25 mouse cellular contexts compared by ENCODE assay signal in genomic region chr4:87274276-87274675, GRCm38 (mm10). TPM values are rescaled to one million over a fixed set of nuclear protein-coding genes. Genes with fewer than 3 reads are reported as not detected.
DNase-seq lines count a peak whose midpoint lies in the region; ATAC-seq and TF ChIP-seq lines count a peak whose summit lies in the region.
"Had no signal": no experiment of that assay in that cellular context is flagged by ENCODE, and none has a peak within 500 bp of the region (broad histone marks: within the 10 kb centered on the region; RNA-seq: fewer than 3 reads in every experiment).

No protein-coding gene starts in this region.

- no peaks in the 10 kb centered on the region for H3K4me1 ChIP-seq in hindbrain, postnatal 0 days (ENCODE audit: insufficient read depth, low read length)
- H3K4me1 ChIP-seq in hindbrain, embryonic 10.5 days (replicated peaks) = no peaks in the 10 kb centered on the region
- H3K4me1 ChIP-seq in midbrain, postnatal 0 days (ENCODE audit: insufficient read depth, low read length) = no peaks in the 10 kb centered on the region
- H3K4me1 ChIP-seq in midbrain, embryonic 16.5 days (ENCODE audit: control insufficient read depth, insufficient read depth, low read length) = no peaks in the 10 kb centered on the region
- H3K4me1 ChIP-seq in forebrain, postnatal 0 days (ENCODE audit: insufficient read depth) = no peaks in the 10 kb centered on the region
- H3K4me1 ChIP-seq: embryonic facial prominence, embryonic 12.5 days; embryonic facial prominence, embryonic 15.5 days; heart, embryonic 12.5 days; heart, embryonic 15.5 days had no signal

- TF ChIP-seq POLR2A in brain, embryonic 14.5 days (IDR thresholded peaks at IDR 0.05; ENCODE audit: borderline replicate concordance, extremely low read depth, insufficient read depth, insufficient read length, poor library complexity, severe bottlenecking) = no peak

- WGBS in hindbrain, postnatal 0 days = 66% methylated on average over 2 of the region's 2 CpGs
- WGBS in hindbrain, embryonic 10.5 days = 80% methylated on average over 2 of the region's 2 CpGs
- 59% methylated on average over 2 of the region's 2 CpGs for WGBS in midbrain, postnatal 0 days
- WGBS in midbrain, embryonic 16.5 days = 65% methylated on average over 2 of the region's 2 CpGs
- 66% methylated on average over 2 of the region's 2 CpGs for WGBS in forebrain, postnatal 0 days

- peak; percentile 30 for DNase-seq in hindbrain, postnatal 0 days (ENCODE audit: low spot score)
- no peak for DNase-seq in hindbrain, embryonic 10.5 days (ENCODE audit: low spot score)
- DNase-seq in midbrain, postnatal 0 days (ENCODE audit: low spot score) = peak; percentile 47
- DNase-seq in brain, embryonic 14.5 days (ENCODE audit: low read depth) = peak; percentile 22
- no peak for DNase-seq in forebrain, postnatal 0 days
- DNase-seq: adrenal gland, adult 2 months; adrenal gland, postnatal 14 days; cerebellum, adult 2 months; cerebellum, postnatal 25 days; gastrocnemius, postnatal 25 days; heart, adult 18-20 months; heart, postnatal 10 days; heart, postnatal 36 days had no signal

- no peak overlapping the region for H3K4me2 ChIP-seq in hindbrain, postnatal 0 days (ENCODE audit: low read depth, low read length)
- no peak overlapping the region for H3K4me2 ChIP-seq in midbrain, postnatal 0 days (ENCODE audit: low read depth, low read length, poor library complexity, severe bottlenecking)
- H3K4me2 ChIP-seq in midbrain, embryonic 16.5 days (ENCODE audit: low read length) = no peak overlapping the region
- H3K4me2 ChIP-seq in forebrain, postnatal 0 days (ENCODE audit: low read depth) = no peak overlapping the region
- H3K4me2 ChIP-seq: embryonic facial prominence, embryonic 12.5 days; embryonic facial prominence, embryonic 15.5 days; heart, embryonic 12.5 days; heart, embryonic 15.5 days; hindbrain, embryonic 14.5 days had no signal

- TF ChIP-seq CTCF in hindbrain, postnatal 0 days (IDR thresholded peaks at IDR 0.05; ENCODE audit: low read depth) = no peak
- TF ChIP-seq CTCF in midbrain, postnatal 0 days (IDR thresholded peaks at IDR 0.05) = no peak
- TF ChIP-seq CTCF in brain, embryonic 14.5 days (IDR thresholded peaks at IDR 0.05; ENCODE audit: borderline replicate concordance, extremely low read depth, insufficient read depth, insufficient read length) = no peak
- no peak for TF ChIP-seq CTCF in forebrain, postnatal 0 days (IDR thresholded peaks at IDR 0.05; ENCODE audit: low read depth)

- no peak for ATAC-seq in hindbrain, postnatal 0 days
- ATAC-seq in midbrain, postnatal 0 days (ENCODE audit: low FRiP score) = no peak
- no peak for ATAC-seq in midbrain, embryonic 16.5 days
- ATAC-seq in forebrain, postnatal 0 days = no peak
- ATAC-seq: CD4-positive, CD25-positive, alpha-beta regulatory T cell, adult 4 months; forebrain, embryonic 14.5 days had no signal

- H3K27me3 ChIP-seq in hindbrain, postnatal 0 days (ENCODE audit: insufficient read depth, low read length) = no peaks in the 10 kb centered on the region
- no peaks in the 10 kb centered on the region for H3K27me3 ChIP-seq in hindbrain, embryonic 10.5 days (ENCODE audit: insufficient read depth, poor library complexity, severe bottlenecking)
- no peaks in the 10 kb centered on the region for H3K27me3 ChIP-seq in midbrain, postnatal 0 days (ENCODE audit: insufficient read depth, low read length)
- no peaks in the 10 kb centered on the region for H3K27me3 ChIP-seq in midbrain, embryonic 16.5 days (ENCODE audit: control insufficient read depth, insufficient read depth, low read depth, low read length)
- no peaks in the 10 kb centered on the region for H3K27me3 ChIP-seq in forebrain, postnatal 0 days (ENCODE audit: insufficient read depth, low read length)
- H3K27me3 ChIP-seq: embryonic facial prominence, embryonic 12.5 days; embryonic facial prominence, embryonic 15.5 days; heart, embryonic 12.5 days; heart, embryonic 15.5 days had no signal

- no peaks in the 10 kb centered on the region for H3K9me3 ChIP-seq in hindbrain, postnatal 0 days (ENCODE audit: low read length)
- H3K9me3 ChIP-seq in hindbrain, embryonic 10.5 days = no peaks in the 10 kb centered on the region
- no peaks in the 10 kb centered on the region for H3K9me3 ChIP-seq in midbrain, postnatal 0 days (ENCODE audit: low read length)
- no peaks in the 10 kb centered on the region; the same call in 1 of the 2 replicates for H3K9me3 ChIP-seq in midbrain, embryonic 16.5 days (replicated peaks; ENCODE audit: control insufficient read depth, low read length, poor library complexity, severe bottlenecking)
- no peaks in the 10 kb centered on the region for H3K9me3 ChIP-seq in forebrain, postnatal 0 days (ENCODE audit: low read length)
- H3K9me3 ChIP-seq: embryonic facial prominence, embryonic 12.5 days; embryonic facial prominence, embryonic 15.5 days; heart, embryonic 15.5 days had no signal

- H3K27ac ChIP-seq in hindbrain, postnatal 0 days = no peak overlapping the region
- H3K27ac ChIP-seq in hindbrain, embryonic 10.5 days = no peak overlapping the region
- no peak overlapping the region for H3K27ac ChIP-seq in midbrain, postnatal 0 days (ENCODE audit: low read depth, low read length)
- no peak overlapping the region for H3K27ac ChIP-seq in midbrain, embryonic 16.5 days (ENCODE audit: low read length)
- no peak overlapping the region for H3K27ac ChIP-seq in forebrain, postnatal 0 days (ENCODE audit: low read depth, low read length)
- H3K27ac ChIP-seq: embryonic facial prominence, embryonic 12.5 days; embryonic facial prominence, embryonic 15.5 days; heart, embryonic 15.5 days; hindbrain, embryonic 14.5 days had no signal

- H3K9ac ChIP-seq in hindbrain, postnatal 0 days (replicated peaks; ENCODE audit: low read length) = no peak overlapping the region
- H3K9ac ChIP-seq in midbrain, postnatal 0 days (replicated peaks; ENCODE audit: low read length, poor library complexity, severe bottlenecking) = no peak overlapping the region
- H3K9ac ChIP-seq in midbrain, embryonic 16.5 days (ENCODE audit: low read depth, low read length) = no peak overlapping the region
- H3K9ac ChIP-seq in forebrain, postnatal 0 days = no peak overlapping the region
- H3K9ac ChIP-seq: embryonic facial prominence, embryonic 12.5 days; embryonic facial prominence, embryonic 15.5 days; heart, embryonic 12.5 days; heart, embryonic 15.5 days; hindbrain, embryonic 14.5 days had no signal

- H3K36me3 ChIP-seq in hindbrain, postnatal 0 days (ENCODE audit: insufficient read depth, low read length) = no peaks in the 10 kb centered on the region
- no peaks in the 10 kb centered on the region for H3K36me3 ChIP-seq in hindbrain, embryonic 10.5 days
- no peaks in the 10 kb centered on the region for H3K36me3 ChIP-seq in midbrain, postnatal 0 days (ENCODE audit: insufficient read depth, low read length)
- H3K36me3 ChIP-seq in midbrain, embryonic 16.5 days (ENCODE audit: control insufficient read depth, insufficient read depth, low read length) = no peaks in the 10 kb centered on the region
- no peaks in the 10 kb centered on the region for H3K36me3 ChIP-seq in forebrain, postnatal 0 days (ENCODE audit: insufficient read depth)
- H3K36me3 ChIP-seq: embryonic facial prominence, embryonic 12.5 days; embryonic facial prominence, embryonic 15.5 days; heart, embryonic 12.5 days; heart, embryonic 15.5 days had no signal

- no peak overlapping the region for H3K4me3 ChIP-seq in hindbrain, postnatal 0 days (ENCODE audit: low read length)
- no peak overlapping the region for H3K4me3 ChIP-seq in hindbrain, embryonic 10.5 days
- H3K4me3 ChIP-seq in midbrain, postnatal 0 days (ENCODE audit: low read depth, low read length) = no peak overlapping the region
- H3K4me3 ChIP-seq in midbrain, embryonic 16.5 days (ENCODE audit: low read depth, low read length) = no peak overlapping the region
- H3K4me3 ChIP-seq in forebrain, postnatal 0 days (ENCODE audit: low read depth, low read length) = no peak overlapping the region
- H3K4me3 ChIP-seq: embryonic facial prominence, embryonic 12.5 days; embryonic facial prominence, embryonic 15.5 days; heart, embryonic 12.5 days; heart, embryonic 15.5 days had no signal

RNA-seq across cellular contexts. Expression of gene Slc24a2, which starts 44.0 kb away (rescaled TPM):
- 21.4 and 29.6 TPM in 2 replicates for total RNA-seq in hindbrain, postnatal 0 days (2014; rRNA removed)
- polyA plus RNA-seq in hindbrain, postnatal 0 days (2015; fragmentation: Nextera tagmentation; extraction: Ambion mirVana) = 5.0 and 5.2 TPM in 2 replicates
- polyA plus RNA-seq in hindbrain, embryonic 10.5 days (2016; fragmentation: Nextera tagmentation; extraction: Ambion mirVana) = 0.39 and 0.41 TPM in 2 replicates
- 19.4 and 20.4 TPM in 2 replicates for total RNA-seq in midbrain, postnatal 0 days (2014; rRNA removed)
- polyA plus RNA-seq in midbrain, postnatal 0 days (2015; fragmentation: Nextera tagmentation; extraction: Ambion mirVana) = 2.9 and 3.3 TPM in 2 replicates
- 4.3 and 4.5 TPM in 2 replicates for polyA plus RNA-seq in midbrain, embryonic 16.5 days (2015; fragmentation: Nextera tagmentation; extraction: Ambion mirVana)
- 1.8 and 3.0 TPM in 2 replicates for polyA plus RNA-seq in brain, embryonic 14.5 days (2012; rRNA removed)
- total RNA-seq in forebrain, postnatal 0 days (2014; rRNA removed) = 6.6 and 10.0 TPM in 2 replicates
- polyA plus RNA-seq in forebrain, postnatal 0 days (2015; fragmentation: Nextera tagmentation; extraction: Ambion mirVana) = 1.2 and 2.4 TPM in 2 replicates
- total RNA-seq: common myeloid progenitor, adult 5-6 weeks; MEL had no signal
- polyA plus RNA-seq: C2C12; CD4-positive, CD25-positive, alpha-beta regulatory T cell, adult 4 months; intestine, embryonic 14.5 days had no signal

Comparison
In these comparisons a context has a peak if more than half of its experiments do, and no peak if none do; other contexts are left out.
1. DNase-seq: peak in hindbrain, postnatal 0 days (single experiment), midbrain, postnatal 0 days (single experiment) and brain, embryonic 14.5 days (single experiment); none in hindbrain, embryonic 10.5 days (single experiment) and forebrain, postnatal 0 days (single experiment).